Mouse (Mus musculus) small intestine, adult 2 months (tissue): ENCODE results near the gene Lrrc1. TPM values are rescaled to one million over a fixed set of nuclear protein-coding genes. Genes with fewer than 3 reads are reported as not detected.

ENCODE experiments used
- H3K27ac ChIP-seq: fragments of 200-500 bp; 2 replicates; pipeline ENCODE4 v1.5.1; 2012; ENCODE audit warnings: low read depth, low read length, control low read depth, inconsistent platforms; ENCODE audit not compliant: insufficient read depth
- H3K27me3 ChIP-seq: fragments of 200-500 bp; 2 replicates; pipeline ENCODE4 v1.6.1; 2012; ENCODE audit warnings: mild to moderate bottlenecking, moderate library complexity, low read length, inconsistent platforms; ENCODE audit not compliant: control insufficient read depth, insufficient read depth
- H3K36me3 ChIP-seq: fragments of 200-500 bp; 2 replicates; pipeline ENCODE4 v1.6.1; 2012; ENCODE audit warnings: mild to moderate bottlenecking, low read length, control low read depth, inconsistent platforms; ENCODE audit not compliant: control insufficient read depth, insufficient read depth
- H3K4me1 ChIP-seq: fragments of 200-500 bp; 2 replicates; pipeline ENCODE4 v1.6.1; 2012; ENCODE audit warnings: low read length, inconsistent platforms, mixed read lengths; ENCODE audit not compliant: control insufficient read depth, insufficient read depth, insufficient read length
- H3K4me3 ChIP-seq: fragments of 200-500 bp; 2 replicates; pipeline ENCODE4 v1.5.1; 2012; ENCODE audit warnings: low read depth, mild to moderate bottlenecking, control low read depth, inconsistent platforms, low read length, moderate library complexity
- CTCF ChIP-seq: fragments of 200-500 bp; IDR thresholded peaks from 2 replicates; pipeline ENCODE4 v1.5.1; 2012; ENCODE audit warnings: low read depth, mild to moderate bottlenecking, control low read depth, inconsistent platforms, low read length, moderate library complexity, mixed read lengths; ENCODE audit not compliant: insufficient replicate concordance, insufficient read length; ENCODE audit errors: extremely low read depth
- POLR2A ChIP-seq: fragments of 200-500 bp; IDR thresholded peaks from 2 replicates; pipeline ENCODE4 v1.6.1; 2012; ENCODE audit warnings: low read depth, mild to moderate bottlenecking, control low read depth, inconsistent platforms, low read length, moderate library complexity
- WGBS: fragments of 180-500 bp; shearing (Covaris S2); methylation state at CpG from one replicate; pipeline ENCODE4 v1.1.7; 2018; 5-methylcytosine and 5-hydroxymethylcytosine counted together
- polyA plus RNA-seq: library from polyadenylated mRNA; depleted of rRNA; stranded (reverse); fragments of >200 nt; gene quantifications from 2 replicates; pipeline ENCODE4 v1.2.3, GENCODE M21; 2012

Lrrc1 gene
- polyA plus RNA-seq, 1 experiment = 112 TPM

DNA sequence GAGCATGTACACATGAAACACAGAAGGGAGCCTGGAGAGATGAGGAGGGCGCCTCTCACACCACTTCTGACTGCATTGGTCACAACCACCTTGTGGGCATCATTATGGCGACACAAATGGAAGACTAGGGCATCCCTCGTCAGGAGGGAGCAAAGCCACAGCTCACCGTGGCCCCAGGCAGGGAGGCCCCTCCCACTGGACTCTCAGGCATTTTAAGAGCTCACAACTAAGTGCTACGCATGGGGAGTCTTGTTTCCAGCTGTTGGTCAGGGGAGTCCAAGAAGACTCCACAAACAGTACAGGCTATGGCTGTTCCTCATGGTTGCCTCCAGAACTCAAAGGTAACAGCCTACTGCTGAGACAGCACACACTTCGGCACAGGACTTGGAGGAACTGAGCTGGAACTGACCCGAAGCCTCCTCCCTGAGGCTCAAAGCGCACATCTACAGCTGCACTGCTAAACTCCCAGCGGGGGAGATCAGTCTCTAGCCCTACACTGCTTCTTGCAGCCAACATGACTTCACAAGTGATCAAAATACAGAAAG, 83.2 kb downstream of the Lrrc1 start:
- Histone ChIP-seq H3K27me3 (no peaks in the 10 kb centered on the region), H3K4me3 (no peak overlapping the region), H3K36me3 (peaks cover 15% of the 10 kb centered on the region), H3K4me1 (no peaks in the 10 kb centered on the region), H3K27ac (no peak overlapping the region)
- WGBS = 88% methylated on average over 9 of the region's 9 CpGs
- TF ChIP-seq CTCF = no peak
- TF ChIP-seq POLR2A = no peak

DNA sequence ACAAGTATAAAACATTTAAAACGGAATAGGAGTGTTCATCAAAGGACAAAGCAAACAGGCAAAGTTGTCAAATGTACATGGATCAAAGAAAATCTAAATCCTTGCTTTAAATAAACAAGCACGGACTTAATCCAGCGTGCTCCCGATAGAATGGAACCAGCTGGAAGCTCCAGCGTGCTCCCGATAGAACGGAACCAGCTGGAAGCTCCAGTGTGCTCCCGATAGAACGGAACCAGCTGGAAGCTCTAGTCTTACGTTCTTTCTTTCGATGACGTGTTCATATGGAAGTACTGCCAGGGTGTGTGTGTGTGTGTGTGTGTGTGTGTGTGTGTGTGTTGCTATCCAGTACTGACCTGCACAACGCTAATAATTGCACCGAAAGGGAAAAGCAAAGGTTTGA, 84.3 kb downstream of the Lrrc1 start:
- Histone ChIP-seq H3K27me3 (no peaks in the 10 kb centered on the region), H3K4me1 (no peaks in the 10 kb centered on the region), H3K36me3 (peaks cover 16% of the 10 kb centered on the region), H3K4me3 (no peak overlapping the region), H3K27ac (no peak overlapping the region)
- WGBS = 89% methylated on average over 14 of the region's 14 CpGs
- no peak for TF ChIP-seq CTCF
- TF ChIP-seq POLR2A = no peak

DNA sequence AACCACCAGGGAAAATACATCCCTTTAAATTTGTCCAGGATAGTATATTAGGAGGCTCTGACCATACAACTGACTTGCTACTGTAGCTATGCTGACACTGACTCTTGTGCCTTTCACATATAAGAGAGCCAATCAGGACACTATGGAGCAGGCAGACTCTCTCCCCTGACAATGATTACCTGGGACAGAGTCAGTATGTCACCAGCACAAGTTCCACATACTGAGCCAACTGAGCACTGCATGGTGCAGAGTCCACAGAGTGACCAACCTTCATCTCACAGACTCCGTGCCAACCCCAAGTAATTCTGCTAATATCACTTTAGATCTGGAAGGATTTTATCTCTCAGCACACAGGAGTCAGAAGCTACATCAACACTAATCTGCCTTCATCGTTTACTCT, 85.3 kb downstream of the Lrrc1 start:
- Histone ChIP-seq H3K4me1 (no peaks in the 10 kb centered on the region), H3K4me3 (no peak overlapping the region), H3K27me3 (no peaks in the 10 kb centered on the region), H3K36me3 (peaks cover 24% of the 10 kb centered on the region), H3K27ac (no peak overlapping the region)
- 36% methylated on average over 2 of the region's 2 CpGs for WGBS
- no peak for TF ChIP-seq POLR2A
- no peak for TF ChIP-seq CTCF

DNA sequence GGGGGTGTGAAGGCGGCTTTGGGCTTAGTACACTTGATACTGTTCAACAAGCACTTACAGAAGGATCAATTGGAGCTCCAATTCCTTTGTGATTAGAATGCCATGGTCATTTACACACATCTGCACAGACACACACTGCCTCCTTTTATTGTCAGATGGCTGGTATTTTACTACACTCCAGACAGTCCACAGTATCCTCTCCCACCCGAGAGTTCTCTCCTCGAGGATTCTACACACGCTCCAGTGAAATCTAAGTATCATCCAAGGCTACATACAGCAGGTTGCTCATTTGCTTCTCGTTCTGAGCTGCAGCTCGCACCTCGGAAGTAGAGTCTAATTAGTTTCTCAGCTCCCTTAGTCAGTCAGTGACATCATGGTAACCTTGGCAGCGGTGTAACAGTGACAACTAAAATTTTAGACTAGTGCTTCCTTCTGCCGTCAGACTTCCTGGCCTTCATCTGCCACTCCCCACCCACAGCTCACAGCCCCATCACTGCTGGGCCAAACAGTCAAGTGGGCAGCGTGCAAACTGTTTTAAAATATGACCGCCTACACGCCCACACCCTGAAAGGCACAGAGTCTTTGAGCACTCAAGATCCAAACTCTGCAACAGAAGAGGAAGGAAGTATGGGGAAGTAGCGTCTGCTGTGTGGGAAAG, 88.4 kb downstream of the Lrrc1 start:
- TF ChIP-seq POLR2A (no peak), CTCF (no peak)
- no peak overlapping the region for H3K27ac ChIP-seq
- H3K4me1 ChIP-seq = no peaks in the 10 kb centered on the region
- no peaks in the 10 kb centered on the region for H3K27me3 ChIP-seq
- peaks cover 43% of the 10 kb centered on the region for H3K36me3 ChIP-seq
- no peak overlapping the region for H3K4me3 ChIP-seq
- 71% methylated on average over 13 of the region's 13 CpGs for WGBS

DNA sequence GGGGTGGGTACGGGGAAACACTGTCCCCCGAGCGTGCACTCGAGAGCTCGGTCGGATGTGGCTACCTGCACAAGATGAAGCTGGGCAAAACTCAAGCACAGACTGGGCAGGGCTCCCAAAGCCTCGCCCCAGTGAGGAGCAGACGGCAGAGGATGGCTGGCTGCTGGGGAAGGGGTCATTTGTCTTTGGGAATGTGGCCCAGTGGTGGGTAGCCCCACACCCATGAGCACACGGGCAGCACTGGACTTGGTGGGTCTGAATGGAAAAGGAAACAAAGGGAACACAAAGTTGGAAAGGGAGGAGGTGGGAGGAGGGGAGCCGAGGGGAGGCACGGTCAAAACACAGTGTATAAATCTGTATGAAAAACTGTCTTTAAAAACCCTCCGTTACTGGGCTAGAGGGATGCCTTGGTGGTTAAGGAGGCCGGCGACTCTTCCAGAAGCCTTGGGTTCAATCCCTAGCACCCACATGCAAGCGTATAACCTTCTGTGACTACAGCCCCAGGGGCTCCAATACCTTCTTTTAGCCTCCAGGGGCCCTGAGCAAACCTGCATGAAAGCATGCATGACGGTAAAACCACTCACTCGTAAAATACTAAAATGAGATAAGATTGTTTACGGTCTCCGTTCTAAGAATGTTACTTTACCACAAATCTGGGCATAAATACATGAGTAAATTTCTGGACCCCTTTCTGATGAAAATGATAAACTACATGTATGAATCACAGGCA, 89.1 kb downstream of the Lrrc1 start:
- Histone ChIP-seq H3K4me3 (no peak overlapping the region), H3K4me1 (no peaks in the 10 kb centered on the region), H3K36me3 (peaks cover 44% of the 10 kb centered on the region), H3K27ac (no peak overlapping the region), H3K27me3 (no peaks in the 10 kb centered on the region)
- 88% methylated on average over 19 of the region's 19 CpGs for WGBS
- TF ChIP-seq POLR2A (no peak), CTCF (no peak)

DNA sequence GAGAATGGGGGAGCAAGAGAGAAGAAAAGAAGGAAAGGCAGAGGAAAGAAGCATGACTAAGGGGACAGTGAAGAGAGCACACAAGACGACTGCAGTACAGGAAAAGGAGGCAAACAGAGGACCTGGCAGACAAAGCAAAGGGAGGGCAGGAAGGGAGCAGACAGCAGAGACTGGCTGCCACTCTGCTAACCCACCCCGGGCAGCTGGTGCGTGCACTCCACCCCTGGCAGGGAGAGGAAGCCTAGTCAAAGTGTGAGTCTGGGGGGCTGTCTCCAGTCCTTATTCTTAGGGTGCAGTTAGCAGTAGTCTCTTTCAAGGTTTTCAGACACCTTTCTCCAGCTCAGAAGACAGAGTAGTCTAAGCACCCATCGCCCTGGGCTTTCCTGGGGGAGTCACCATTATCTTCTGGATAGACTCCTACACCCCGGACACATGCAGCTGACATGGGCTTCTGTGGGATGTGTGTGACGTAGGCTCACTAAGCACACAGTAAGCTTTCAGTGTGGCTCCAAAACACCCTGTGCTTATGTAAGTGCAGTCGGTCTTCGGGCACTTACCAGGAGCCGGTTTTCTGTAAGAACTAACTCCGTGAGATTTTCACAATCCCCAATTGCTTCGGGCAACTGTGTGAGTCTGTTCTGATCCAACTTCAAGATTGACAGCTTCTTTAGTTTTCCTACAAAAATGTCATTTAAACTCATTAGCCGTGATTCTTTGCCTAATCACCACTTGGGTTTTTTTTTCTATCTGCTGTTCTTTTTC, 92.4 kb downstream of the Lrrc1 start:
- H3K4me1 ChIP-seq = no peaks in the 10 kb centered on the region
- TF ChIP-seq CTCF (no peak), POLR2A (no peak)
- H3K27me3 ChIP-seq = no peaks in the 10 kb centered on the region
- WGBS = 93% methylated on average over 12 of the region's 12 CpGs
- peaks cover 49% of the 10 kb centered on the region for H3K36me3 ChIP-seq
- H3K4me3 ChIP-seq = no peak overlapping the region
- no peak overlapping the region for H3K27ac ChIP-seq

DNA sequence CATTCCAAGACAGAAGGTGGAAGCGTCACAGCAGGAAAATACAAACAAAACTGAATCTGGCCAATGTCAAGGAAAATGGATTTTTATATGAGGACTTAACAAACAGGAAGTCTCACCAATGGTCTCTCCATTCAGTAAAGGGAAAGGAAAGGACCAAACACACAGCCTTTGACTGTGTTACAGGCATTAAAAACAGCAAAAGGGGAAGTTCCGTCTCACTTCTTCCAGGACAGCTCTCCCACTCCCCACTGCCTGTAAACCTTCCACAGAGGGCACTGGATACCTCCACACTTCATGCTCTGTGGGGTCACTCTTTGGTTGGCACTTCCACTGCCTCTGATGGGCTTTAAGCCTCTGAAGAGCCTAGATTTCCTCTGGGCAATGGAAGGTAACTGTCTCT, 94.2 kb downstream of the Lrrc1 start:
- WGBS = 85% methylated on average over 2 of the region's 2 CpGs
- H3K4me1 ChIP-seq = no peaks in the 10 kb centered on the region
- TF ChIP-seq POLR2A (no peak), CTCF (no peak)
- H3K27me3 ChIP-seq = no peaks in the 10 kb centered on the region
- peaks cover 41% of the 10 kb centered on the region for H3K36me3 ChIP-seq
- no peak overlapping the region for H3K27ac ChIP-seq
- no peak overlapping the region for H3K4me3 ChIP-seq
